Mouse (Mus musculus): ENCODE data around the gene Sim2. TPM values are rescaled to one million over a fixed set of nuclear protein-coding genes. Genes with fewer than 3 reads are reported as not detected.

The Sim2 gene
- total RNA-seq, 1 experiment from 2014 or later = not detected

GRCm38 (mm10) chr16:94093151-94093863 is 8.6 kb downstream of the Sim2 start:
- no peak for ATAC-seq (ENCODE audit: extremely low read depth, insufficient number of reproducible peaks, low FRiP score, poor library complexity, severe bottlenecking)

GRCm38 (mm10) chr16:94094251-94095108 is 9.7 kb downstream of the Sim2 start:
- no peak for ATAC-seq (ENCODE audit: extremely low read depth, insufficient number of reproducible peaks, low FRiP score, poor library complexity, severe bottlenecking)

DNA sequence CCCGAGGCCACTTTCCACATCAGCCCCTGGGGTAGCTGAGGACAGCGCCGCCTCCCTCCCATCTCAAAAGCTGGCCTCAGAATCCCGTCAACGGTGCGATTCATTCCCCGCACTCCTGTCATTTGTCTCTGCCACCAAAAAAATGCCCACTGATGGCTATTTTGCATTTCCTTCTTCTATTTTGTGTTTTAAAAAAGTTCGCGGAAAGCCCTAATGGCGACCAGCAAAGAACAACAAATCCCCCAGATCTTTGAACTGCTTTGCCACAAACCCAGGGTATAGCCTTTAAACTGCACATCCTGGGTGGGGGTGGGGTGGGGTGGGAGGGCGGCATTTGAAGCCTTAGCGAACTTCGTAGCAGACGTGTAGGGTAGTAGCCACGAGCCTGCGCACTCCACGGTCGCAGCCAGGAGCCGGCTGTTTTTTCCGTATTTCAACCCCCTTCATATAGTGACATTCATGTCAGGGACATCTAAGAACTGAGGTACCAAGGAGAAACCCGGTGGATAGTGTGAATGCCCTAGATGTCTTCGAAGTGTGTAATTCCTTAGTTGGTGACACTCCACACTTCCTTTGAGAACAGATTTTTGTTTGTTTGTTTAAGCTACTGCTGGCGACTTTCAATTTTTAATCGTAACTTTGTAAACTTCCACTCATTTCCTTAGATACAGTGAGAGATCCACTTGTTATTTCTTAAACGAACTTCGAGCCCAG is 10.5 kb downstream of the Sim2 start:
- ATAC-seq (ENCODE audit: extremely low read depth, insufficient number of reproducible peaks, low FRiP score, poor library complexity, severe bottlenecking) = no peak

DNA sequence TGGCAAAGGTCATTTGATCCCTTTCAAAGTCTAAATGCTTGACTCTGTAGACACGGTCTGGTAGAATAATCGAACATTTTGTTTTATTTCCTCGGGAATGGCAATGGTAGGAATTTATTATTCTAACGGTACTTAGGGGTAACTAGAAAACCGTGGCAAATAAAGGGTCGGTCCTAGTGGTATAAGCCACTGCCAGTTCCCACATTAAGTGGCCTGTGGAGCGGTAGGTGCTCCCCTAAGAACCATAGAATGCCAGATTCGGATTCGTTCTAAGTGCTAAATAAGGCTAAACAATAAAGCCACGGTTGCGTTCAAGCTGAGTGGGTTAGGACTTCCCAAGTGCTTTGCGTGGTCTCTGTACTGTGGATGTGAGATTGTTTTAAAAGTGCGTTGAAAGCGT is 11.7 kb downstream of the Sim2 start:
- no peak for ATAC-seq (ENCODE audit: extremely low read depth, insufficient number of reproducible peaks, low FRiP score, poor library complexity, severe bottlenecking)

- no peak for ATAC-seq (ENCODE audit: extremely low read depth, insufficient number of reproducible peaks, low FRiP score, poor library complexity, severe bottlenecking)
Observed at GRCm38 (mm10) chr16:94097724-94098455, 13.2 kb downstream of the Sim2 start.

DNA sequence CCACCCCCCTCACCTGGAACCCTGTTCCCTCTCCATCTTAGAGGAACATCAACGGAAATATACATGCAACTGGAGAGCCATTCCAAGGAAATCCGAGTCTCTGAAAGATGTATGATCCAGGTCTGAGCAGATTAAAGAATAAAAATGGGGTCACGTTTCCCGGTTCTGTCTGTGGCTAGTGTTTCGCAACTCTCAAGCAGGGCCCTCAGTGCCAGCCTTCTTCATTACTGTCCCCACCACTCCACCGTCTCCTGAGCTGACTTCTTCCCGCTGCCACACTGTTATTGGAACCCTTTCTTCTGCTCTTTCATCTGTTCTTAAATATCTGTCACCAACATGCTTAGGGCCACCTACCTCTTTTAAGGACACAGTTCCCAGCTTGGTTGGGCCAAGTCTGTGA is 28.4 kb downstream of the Sim2 start:
- no peak for ATAC-seq (ENCODE audit: extremely low read depth, insufficient number of reproducible peaks, low FRiP score, poor library complexity, severe bottlenecking)

GRCm38 (mm10) chr16:94114693-94115092 is 30.0 kb downstream of the Sim2 start:
- no peak for ATAC-seq (ENCODE audit: extremely low read depth, insufficient number of reproducible peaks, low FRiP score, poor library complexity, severe bottlenecking)

- ATAC-seq (ENCODE audit: extremely low read depth, insufficient number of reproducible peaks, low FRiP score, poor library complexity, severe bottlenecking) = no peak
Observed at GRCm38 (mm10) chr16:94117333-94117732, 32.6 kb downstream of the Sim2 start.

DNA sequence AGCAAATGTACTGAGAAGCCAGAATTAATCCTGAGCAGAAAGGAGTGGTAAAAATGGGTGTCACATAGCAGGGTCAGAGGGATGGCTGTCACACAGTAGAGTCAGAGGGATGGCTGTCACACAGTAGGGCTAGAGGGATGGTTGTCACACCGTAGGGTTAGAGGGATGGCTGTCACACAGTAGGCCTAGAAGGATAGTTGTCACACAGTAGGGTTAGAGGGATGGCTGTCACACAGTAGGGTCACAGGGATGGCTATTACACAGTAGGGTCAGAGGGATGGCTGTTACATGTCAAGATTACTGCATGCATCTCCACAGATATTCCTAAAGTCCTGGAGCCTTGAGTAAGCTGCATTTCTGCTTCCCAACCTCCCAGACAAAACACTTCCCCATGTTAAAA is 33.7 kb downstream of the Sim2 start:
- no peak for ATAC-seq (ENCODE audit: extremely low read depth, insufficient number of reproducible peaks, low FRiP score, poor library complexity, severe bottlenecking)

GRCm38 (mm10) chr16:94122347-94122746 is 37.6 kb downstream of the Sim2 start:
- ATAC-seq (ENCODE audit: extremely low read depth, insufficient number of reproducible peaks, low FRiP score, poor library complexity, severe bottlenecking) = no peak

- no peak for ATAC-seq (ENCODE audit: extremely low read depth, insufficient number of reproducible peaks, low FRiP score, poor library complexity, severe bottlenecking)
Observed at GRCm38 (mm10) chr16:94123247-94123646, 38.5 kb downstream of the Sim2 start.

DNA sequence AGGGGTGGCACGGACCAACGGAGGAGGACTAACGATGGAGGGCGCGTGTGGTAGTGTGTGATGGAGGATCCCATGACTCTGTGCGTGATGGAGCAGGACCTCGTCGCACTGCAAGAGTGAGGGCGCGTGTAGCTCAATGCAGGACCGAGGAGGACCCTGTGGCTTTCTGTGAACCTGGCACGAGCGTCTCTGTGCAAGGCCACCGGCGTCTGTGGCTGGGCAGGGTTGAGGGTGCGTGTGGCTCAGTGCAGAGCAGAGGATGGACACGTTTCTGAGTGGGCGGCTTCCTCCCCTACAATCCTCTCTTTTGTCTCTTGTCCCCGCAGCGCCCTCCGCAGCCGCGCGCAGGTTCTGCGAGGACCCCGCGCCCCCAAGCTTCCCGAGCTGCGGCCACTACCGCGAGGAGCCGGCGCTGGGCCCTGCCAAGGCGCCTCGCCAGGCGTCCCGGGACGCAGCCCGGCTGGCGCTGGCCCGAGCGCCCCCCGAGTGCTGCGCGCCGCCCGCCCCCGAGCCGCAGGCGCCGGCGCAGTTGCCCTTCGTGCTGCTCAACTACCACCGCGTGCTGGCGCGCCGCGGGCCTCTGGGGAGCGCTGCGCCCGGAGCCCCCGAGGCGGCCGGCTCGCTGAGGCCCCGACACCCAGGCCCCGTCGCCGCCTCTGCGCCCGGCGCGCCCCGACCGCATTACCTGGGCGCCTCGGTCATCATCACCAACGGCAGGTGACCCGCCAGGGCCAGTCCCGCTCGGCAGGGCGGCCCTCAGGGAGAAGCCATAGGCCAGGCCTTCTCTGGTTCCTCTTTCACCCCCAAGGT is 40.6 kb downstream of the Sim2 start:
- ATAC-seq (ENCODE audit: extremely low read depth, insufficient number of reproducible peaks, low FRiP score, poor library complexity, severe bottlenecking) = no peak

- no peak for ATAC-seq (ENCODE audit: extremely low read depth, insufficient number of reproducible peaks, low FRiP score, poor library complexity, severe bottlenecking)
Observed at GRCm38 (mm10) chr16:94126200-94126599, 41.5 kb downstream of the Sim2 start.

DNA sequence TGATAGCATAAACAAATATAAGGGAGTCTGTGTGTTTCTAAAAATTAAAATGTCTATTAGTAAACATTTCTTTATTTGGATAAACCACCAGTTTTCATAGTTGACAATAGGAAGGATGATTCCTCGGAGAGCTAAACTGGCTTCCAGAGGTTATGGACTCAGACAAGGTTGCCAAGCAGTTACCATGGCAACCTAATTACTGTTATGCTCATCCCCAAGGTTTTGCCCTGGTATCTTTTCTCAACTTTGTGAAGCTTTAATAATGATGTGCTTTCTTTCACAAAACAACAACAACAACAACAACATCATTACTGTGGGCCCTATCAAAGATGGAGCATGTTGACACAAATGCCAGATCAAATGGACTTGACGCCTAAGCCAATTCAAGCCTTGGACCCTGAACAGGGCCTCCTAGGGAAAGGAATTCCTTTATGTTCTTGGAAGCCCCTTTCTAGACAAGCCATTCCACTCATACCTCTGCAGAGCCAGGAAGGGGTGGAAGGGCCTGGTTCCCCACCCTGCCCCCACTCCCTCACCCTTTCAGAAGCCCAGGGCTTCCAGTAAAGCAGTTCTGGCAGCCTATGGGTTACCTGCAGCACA is 43.6 kb downstream of the Sim2 start:
- ATAC-seq (ENCODE audit: extremely low read depth, insufficient number of reproducible peaks, low FRiP score, poor library complexity, severe bottlenecking) = no peak

GRCm38 (mm10) chr16:94134218-94134617 is 49.5 kb downstream of the Sim2 start:
- no peak for ATAC-seq (ENCODE audit: extremely low read depth, insufficient number of reproducible peaks, low FRiP score, poor library complexity, severe bottlenecking)

- no peak for ATAC-seq (ENCODE audit: extremely low read depth, insufficient number of reproducible peaks, low FRiP score, poor library complexity, severe bottlenecking)
Observed at GRCm38 (mm10) chr16:94140746-94141145, 56.0 kb downstream of the Sim2 start.

GRCm38 (mm10) chr16:94143325-94143724 is 58.6 kb downstream of the Sim2 start:
- ATAC-seq (ENCODE audit: extremely low read depth, insufficient number of reproducible peaks, low FRiP score, poor library complexity, severe bottlenecking) = no peak

GRCm38 (mm10) chr16:94148139-94148538 is 63.4 kb downstream of the Sim2 start:
- ATAC-seq (ENCODE audit: extremely low read depth, insufficient number of reproducible peaks, low FRiP score, poor library complexity, severe bottlenecking) = no peak

Data from neutrophil, adult 5-6 weeks (primary cell).